Mouse (Mus musculus) liver, embryonic 16.5 days (tissue): ENCODE results near the gene Kpnb1. TPM values are rescaled to one million over a fixed set of nuclear protein-coding genes. Genes with fewer than 3 reads are reported as not detected.

Source experiments
- ATAC-seq: fragments of 200-750 bp; cut with Nextera tagmentation; 2 replicates; pipeline ENCODE4 v1.8.0; 2017; ENCODE audit warnings: low read depth, mild to moderate bottlenecking, moderate number of reproducible peaks, moderate library complexity
- H3K27ac ChIP-seq: fragments of 300-500 bp; sonication (generic); 2 replicates; pipeline ENCODE4 v1.5.1; 2014; ENCODE audit warnings: mild to moderate bottlenecking, low read length
- H3K27me3 ChIP-seq: fragments of 300-500 bp; sonication (generic); 2 replicates; pipeline ENCODE4 v1.6.1; 2014; ENCODE audit warnings: low read depth, low read length, mixed read lengths; ENCODE audit not compliant: control insufficient read depth, insufficient read depth
- H3K36me3 ChIP-seq: fragments of 300-500 bp; sonication (generic); 2 replicates; pipeline ENCODE4 v1.6.1; 2014; ENCODE audit warnings: mild to moderate bottlenecking; ENCODE audit not compliant: control insufficient read depth, insufficient read depth
- H3K4me1 ChIP-seq: fragments of 300-500 bp; sonication (generic); 2 replicates; pipeline ENCODE4 v1.6.1; 2014; ENCODE audit warnings: low read depth, low read length, mixed read lengths; ENCODE audit not compliant: control insufficient read depth
- H3K4me2 ChIP-seq: fragments of 300-500 bp; sonication (generic); 2 replicates; pipeline ENCODE4 v1.6.1; 2014; ENCODE audit warnings: low read depth, low read length, mixed read lengths
- H3K4me3 ChIP-seq: fragments of 300-500 bp; sonication (generic); 2 replicates; pipeline ENCODE4 v1.5.1; 2014; ENCODE audit warnings: low read depth, mild to moderate bottlenecking, low read length
- H3K9ac ChIP-seq: fragments of 300-500 bp; sonication (generic); 2 replicates; pipeline ENCODE4 v1.6.1; 2014; ENCODE audit warnings: low read depth, low read length
- H3K9me3 ChIP-seq: fragments of 300-500 bp; sonication (generic); replicated peaks from 2 replicates; pipeline ENCODE4 v1.6.1; 2016; ENCODE audit warnings: low read length; ENCODE audit not compliant: control insufficient read depth
- WGBS: fragments of 180-500 bp; shearing (Covaris S2); extraction: QIAGEN DNeasy Blood & Tissue Kit; methylation state at CpG from one replicate; pipeline ENCODE4 v1.1.7; 2014; ENCODE audit not compliant: insufficient replicate concordance; 5-methylcytosine and 5-hydroxymethylcytosine counted together
- polyA plus RNA-seq: library from polyadenylated mRNA; unstranded; fragments of >200 nt; fragmentation: Nextera tagmentation; extraction: Ambion mirVana; gene quantifications from 2 replicates; pipeline ENCODE4 v1.2.1, GENCODE M21; 2015

The Kpnb1 gene
- polyA plus RNA-seq, 1 experiment from 2014 or later: 14.5 TPM

GRCm38 (mm10) chr11:97178198-97178597 is 9.5 kb downstream of the Kpnb1 start:
- Histone ChIP-seq H3K4me3 (no peak overlapping the region), H3K4me1 (peaks cover 7% of the 10 kb centered on the region), H3K9ac (no peak overlapping the region), H3K36me3 (peaks cover 95% of the 10 kb centered on the region), H3K4me2 (no peak overlapping the region), H3K27me3 (no peaks in the 10 kb centered on the region), H3K27ac (no peak overlapping the region), H3K9me3 (no peaks in the 10 kb centered on the region)
- WGBS: 95% methylated on average over 2 of the region's 2 CpGs
- no peak for ATAC-seq

- ATAC-seq: no peak
- Histone ChIP-seq H3K4me3 (no peak overlapping the region), H3K27me3 (no peaks in the 10 kb centered on the region), H3K9ac (no peak overlapping the region), H3K4me1 (peaks cover 3% of the 10 kb centered on the region; the same call in 1 of the 2 replicates), H3K9me3 (no peaks in the 10 kb centered on the region), H3K27ac (no peak overlapping the region), H3K36me3 (peaks cover 93% of the 10 kb centered on the region), H3K4me2 (no peak overlapping the region)
- WGBS: 53% methylated on average over 3 of the region's 3 CpGs
Measured at GRCm38 (mm10) chr11:97176851-97177250, 10.8 kb downstream of the Kpnb1 start.

GRCm38 (mm10) chr11:97175499-97175898 is 12.2 kb downstream of the Kpnb1 start:
- Histone ChIP-seq H3K4me1 (no peaks in the 10 kb centered on the region), H3K36me3 (peaks cover 93% of the 10 kb centered on the region), H3K27ac (no peak overlapping the region), H3K9ac (no peak overlapping the region), H3K4me2 (no peak overlapping the region), H3K9me3 (no peaks in the 10 kb centered on the region), H3K27me3 (no peaks in the 10 kb centered on the region), H3K4me3 (no peak overlapping the region)
- WGBS: 87% methylated on average over 7 of the region's 7 CpGs
- no peak for ATAC-seq

GRCm38 (mm10) chr11:97160341-97160740 is 27.3 kb downstream of the Kpnb1 start:
- Histone ChIP-seq H3K27ac (no peak overlapping the region), H3K9ac (no peak overlapping the region), H3K36me3 (peaks cover 69% of the 10 kb centered on the region), H3K27me3 (no peaks in the 10 kb centered on the region), H3K4me3 (no peak overlapping the region), H3K4me1 (no peaks in the 10 kb centered on the region), H3K4me2 (no peak overlapping the region), H3K9me3 (no peaks in the 10 kb centered on the region)
- no peak for ATAC-seq
- 82% methylated on average over 6 of the region's 6 CpGs for WGBS

- Histone ChIP-seq H3K27me3 (peaks cover 10% of the 10 kb centered on the region), H3K4me1 (no peaks in the 10 kb centered on the region), H3K36me3 (peaks cover 41% of the 10 kb centered on the region), H3K27ac (no peak overlapping the region), H3K9ac (no peak overlapping the region), H3K4me3 (no peak overlapping the region), H3K4me2 (no peak overlapping the region), H3K9me3 (no peaks in the 10 kb centered on the region)
- WGBS: 75% methylated on average over 7 of the region's 7 CpGs
- ATAC-seq: no peak
Measured at GRCm38 (mm10) chr11:97156999-97157398, 30.7 kb downstream of the Kpnb1 start.

- no peak overlapping the region for H3K4me3 ChIP-seq
- no peak for ATAC-seq
- no peaks in the 10 kb centered on the region for H3K9me3 ChIP-seq
- no peak overlapping the region for H3K9ac ChIP-seq
- no peak overlapping the region for H3K4me2 ChIP-seq
- peaks cover 49% of the 10 kb centered on the region for H3K27me3 ChIP-seq
- no peak overlapping the region for H3K27ac ChIP-seq
- H3K4me1 ChIP-seq: peaks cover 3% of the 10 kb centered on the region; the same call in 1 of the 2 replicates
- whole genome bisulfite sequencing: 34% methylated on average over 10 of the region's 10 CpGs
- peaks cover 9% of the 10 kb centered on the region for H3K36me3 ChIP-seq
Measured at GRCm38 (mm10) chr11:97152662-97153287, 34.9 kb downstream of the Kpnb1 start.

- peaks cover 51% of the 10 kb centered on the region for H3K27me3 ChIP-seq
- WGBS: 5% methylated on average over 11 of the region's 11 CpGs
- H3K27ac ChIP-seq: no peak overlapping the region
- H3K4me3 ChIP-seq: no peak overlapping the region; the same call in 1 of the 2 replicates
- no peaks in the 10 kb centered on the region for H3K9me3 ChIP-seq
- H3K4me1 ChIP-seq: peaks cover 3% of the 10 kb centered on the region; the same call in 1 of the 2 replicates
- ATAC-seq: no peak
- peaks cover 5% of the 10 kb centered on the region; the same call in 1 of the 2 replicates for H3K36me3 ChIP-seq
- H3K9ac ChIP-seq: no peak overlapping the region
- peak overlapping the region; percentile 68; the same call in 1 of the 2 replicates for H3K4me2 ChIP-seq
Measured at GRCm38 (mm10) chr11:97152023-97152426, 35.7 kb downstream of the Kpnb1 start.

- ATAC-seq: no peak
- peaks cover 5% of the 10 kb centered on the region; the same call in 1 of the 2 replicates for H3K36me3 ChIP-seq
- peak within 1 kb of the TSS; percentile 19 for H3K9ac ChIP-seq
- WGBS: 1% methylated on average over 33 of the region's 64 CpGs
- peaks cover 51% of the 10 kb centered on the region for H3K27me3 ChIP-seq
- H3K4me1 ChIP-seq: peaks cover 3% of the 10 kb centered on the region; the same call in 1 of the 2 replicates
- H3K4me3 ChIP-seq: peak within 1 kb of the TSS; percentile 57
- H3K27ac ChIP-seq: peak within 1 kb of the TSS; percentile 31
- no peaks in the 10 kb centered on the region for H3K9me3 ChIP-seq
- peak within 1 kb of the TSS; percentile 68 for H3K4me2 ChIP-seq
Measured at GRCm38 (mm10) chr11:97151343-97151801, 36.3 kb downstream of the Kpnb1 start, which contains the start of gene Tbkbp1. TSS of gene Tbkbp1 (minus strand) at chr11:97151495.
